Mouse (Mus musculus): Measurements from ENCODE around the gene Dab1.

Dab1 gene

GRCm38 (mm10) chr4:104217336-104217735, 598.2 kb downstream of the Dab1 start:
- no peak for DNase-seq (ENCODE audit: extremely low read depth, insufficient read length, low spot score)

- no peak for DNase-seq (ENCODE audit: extremely low read depth, insufficient read length, low spot score)
Observed at GRCm38 (mm10) chr4:104218765-104219164, 599.6 kb downstream of the Dab1 start.

- no peak for DNase-seq (ENCODE audit: extremely low read depth, insufficient read length, low spot score)
Observed at GRCm38 (mm10) chr4:104220099-104220498, 600.9 kb downstream of the Dab1 start.

- no peak for DNase-seq (ENCODE audit: extremely low read depth, insufficient read length, low spot score)
Observed at GRCm38 (mm10) chr4:104229296-104229695, 610.1 kb downstream of the Dab1 start.

- DNase-seq (ENCODE audit: extremely low read depth, insufficient read length, low spot score): no peak
Observed at GRCm38 (mm10) chr4:104246506-104246905, 627.3 kb downstream of the Dab1 start.

- no peak for DNase-seq (ENCODE audit: extremely low read depth, insufficient read length, low spot score)
Observed at GRCm38 (mm10) chr4:104249462-104249861, 630.3 kb downstream of the Dab1 start.

GRCm38 (mm10) chr4:104257776-104258175, 638.6 kb downstream of the Dab1 start:
- DNase-seq (ENCODE audit: extremely low read depth, insufficient read length, low spot score): no peak

GRCm38 (mm10) chr4:104269422-104270172, 650.4 kb downstream of the Dab1 start:
- no peak for DNase-seq (ENCODE audit: extremely low read depth, insufficient read length, low spot score)

- DNase-seq (ENCODE audit: extremely low read depth, insufficient read length, low spot score): no peak
Observed at GRCm38 (mm10) chr4:104270173-104270557, 651.0 kb downstream of the Dab1 start.

- DNase-seq (ENCODE audit: extremely low read depth, insufficient read length, low spot score): no peak
Observed at GRCm38 (mm10) chr4:104275260-104275659, 656.1 kb downstream of the Dab1 start.

GRCm38 (mm10) chr4:104276916-104277315, 657.8 kb downstream of the Dab1 start:
- no peak for DNase-seq (ENCODE audit: extremely low read depth, insufficient read length, low spot score)

GRCm38 (mm10) chr4:104281518-104281917, 662.4 kb downstream of the Dab1 start:
- no peak for DNase-seq (ENCODE audit: extremely low read depth, insufficient read length, low spot score)

- no peak for DNase-seq (ENCODE audit: extremely low read depth, insufficient read length, low spot score)
Observed at GRCm38 (mm10) chr4:104283906-104284305, 664.7 kb downstream of the Dab1 start.

GRCm38 (mm10) chr4:104288401-104288800, 669.2 kb downstream of the Dab1 start:
- no peak for DNase-seq (ENCODE audit: extremely low read depth, insufficient read length, low spot score)

- no peak for DNase-seq (ENCODE audit: extremely low read depth, insufficient read length, low spot score)
Observed at GRCm38 (mm10) chr4:104301764-104302163, 682.6 kb downstream of the Dab1 start.

GRCm38 (mm10) chr4:104302996-104303652, 684.0 kb downstream of the Dab1 start:
- DNase-seq (ENCODE audit: extremely low read depth, insufficient read length, low spot score): no peak

GRCm38 (mm10) chr4:104307781-104308180, 688.6 kb downstream of the Dab1 start:
- no peak for DNase-seq (ENCODE audit: extremely low read depth, insufficient read length, low spot score)

GRCm38 (mm10) chr4:104326221-104326620, 707.1 kb downstream of the Dab1 start:
- no peak for DNase-seq (ENCODE audit: extremely low read depth, insufficient read length, low spot score)

- DNase-seq (ENCODE audit: extremely low read depth, insufficient read length, low spot score): no peak
Observed at GRCm38 (mm10) chr4:104331896-104332295, 712.7 kb downstream of the Dab1 start.

GRCm38 (mm10) chr4:104332399-104332798, 713.2 kb downstream of the Dab1 start:
- DNase-seq (ENCODE audit: extremely low read depth, insufficient read length, low spot score): no peak

- DNase-seq (ENCODE audit: extremely low read depth, insufficient read length, low spot score): no peak
Observed at GRCm38 (mm10) chr4:104337279-104337678, 718.1 kb downstream of the Dab1 start.

GRCm38 (mm10) chr4:104338382-104338781, 719.2 kb downstream of the Dab1 start:
- no peak for DNase-seq (ENCODE audit: extremely low read depth, insufficient read length, low spot score)
